Comparison of ENCODE assay signal across 8 mouse cellular contexts in genomic region chr3:69598261-69599165, GRCm38 (mm10). TPM values are rescaled to one million over a fixed set of nuclear protein-coding genes. Genes with fewer than 3 reads are reported as not detected.
DNase-seq lines count a peak whose midpoint lies in the region; ATAC-seq and TF ChIP-seq lines count a peak whose summit lies in the region.

TSS of gene B3galnt1 (minus strand) at chr3:69598960.

- peaks cover 15% of the 10 kb centered on the region for H3K4me1 ChIP-seq in forebrain, postnatal 0 days (ENCODE audit: insufficient read depth)
- H3K4me1 ChIP-seq in lung, adult 2 months (ENCODE audit: control insufficient read depth, insufficient read depth, low read length) = no peaks in the 10 kb centered on the region; the same call in 1 of the 2 replicates

- peak; percentile 80 for DNase-seq in MN1 (ENCODE audit: low spot score)
- peak; percentile 58 for DNase-seq in cerebellum, adult 11-12 months
- peak; percentile 90 for DNase-seq in forebrain, postnatal 0 days
- DNase-seq in heart, postnatal 25 days (ENCODE audit: low spot score) = peak; percentile 20
- DNase-seq in layer of hippocampus, adult 2 months (ENCODE audit: low spot score in 2 of 2) = peak; percentile 41 to 52
- peak; percentile 40 for DNase-seq in lung, adult 2 months
- DNase-seq in ovary, adult 18-20 months (ENCODE audit: low spot score) = peak; percentile 47
- peak; percentile 76 for DNase-seq in yolk sac, embryonic 10.5 days (ENCODE audit: low spot score)

- H3K36me3 ChIP-seq in forebrain, postnatal 0 days (ENCODE audit: insufficient read depth) = peaks cover 5% of the 10 kb centered on the region; the same call in 1 of the 2 replicates

- intact Hi-C loops in heart, postnatal 25 days (cut with DNase I) = no loop called here

- peak within 1 kb of the TSS; percentile 84 for H3K27ac ChIP-seq in forebrain, postnatal 0 days (ENCODE audit: low read depth, low read length)
- H3K27ac ChIP-seq in layer of hippocampus, adult 2 months = peak within 1 kb of the TSS; percentile 94

- peak; percentile 51 for TF ChIP-seq CTCF in forebrain, postnatal 0 days (IDR thresholded peaks at IDR 0.05; ENCODE audit: low read depth)
- peak; percentile 60 for TF ChIP-seq CTCF in layer of hippocampus, adult 2 months (conservative IDR thresholded peaks at IDR 0.05)
- TF ChIP-seq CTCF in lung, adult 2 months (IDR thresholded peaks at IDR 0.05; ENCODE audit: insufficient read depth, low read length) = no peak

- H3K4me3 ChIP-seq in forebrain, postnatal 0 days (ENCODE audit: low read depth, low read length) = peak within 1 kb of the TSS; percentile 79
- peak within 1 kb of the TSS; percentile 88 for H3K4me3 ChIP-seq in layer of hippocampus, adult 2 months
- peak within 1 kb of the TSS; percentile 48 for H3K4me3 ChIP-seq in lung, adult 2 months (replicated peaks; ENCODE audit: extremely low read depth, low read depth, low read length)

- no peaks in the 10 kb centered on the region for H3K9me3 ChIP-seq in forebrain, postnatal 0 days (ENCODE audit: low read length)

- no peaks in the 10 kb centered on the region for H3K27me3 ChIP-seq in forebrain, postnatal 0 days (ENCODE audit: insufficient read depth, low read length)

- H3K4me2 ChIP-seq in forebrain, postnatal 0 days (ENCODE audit: low read depth) = peak within 1 kb of the TSS; percentile 66

- 2% methylated on average over 96 of the region's 99 CpGs for WGBS in forebrain, postnatal 0 days
- WGBS in lung, adult 2 months = 2% methylated on average over 97 of the region's 99 CpGs

- TF ChIP-seq POLR2A in lung, adult 2 months (IDR thresholded peaks at IDR 0.05; ENCODE audit: borderline replicate concordance, extremely low read depth, low read depth, low read length) = no peak

- ATAC-seq in forebrain, postnatal 0 days = peak; percentile 90

- H3K9ac ChIP-seq in forebrain, postnatal 0 days = peak within 1 kb of the TSS; percentile 92

RNA-seq across cellular contexts. Expression of gene B3galnt1, which starts in this region (rescaled TPM):
- total RNA-seq in forebrain, postnatal 0 days (2014; rRNA removed) = 80.0 and 85.5 TPM in 2 replicates
- 79.4 and 99.4 TPM in 2 replicates for polyA plus RNA-seq in forebrain, postnatal 0 days (2015; fragmentation: Nextera tagmentation; extraction: Ambion mirVana)
- total RNA-seq in heart, postnatal 25 days (2021) = 1 to 10 TPM; 1.9 to 2.1 TPM
- 10 to 100 TPM; 42.0 to 43.9 TPM for total RNA-seq in layer of hippocampus, adult 2 months (2021)
- polyA plus RNA-seq in lung, adult 2 months (2012; rRNA removed) = 4.7 and 5.4 TPM in 2 replicates

Comparison
In these comparisons a context has a peak if more than half of its experiments do, and no peak if none do; other contexts are left out.
1. Peak in every context shown above with its lines: DNase-seq, ATAC-seq, H3K4me3 ChIP-seq and H3K27ac ChIP-seq.
2. RNA of gene B3galnt1 (total RNA-seq): 80.0 to 85.5 TPM in forebrain, postnatal 0 days and 42.0 to 43.9 TPM in layer of hippocampus, adult 2 months; 1.9 to 2.1 TPM in heart, postnatal 25 days; every median in the first group is over 10 times any median in the second.
3. RNA of gene B3galnt1 (polyA plus RNA-seq): 79.4 to 99.4 TPM in forebrain, postnatal 0 days; 4.7 to 5.4 TPM in lung, adult 2 months; every median in the first group is over 10 times any median in the second.
4. DNase-seq: peak in every context shown above with its lines; median percentile 90 in forebrain, postnatal 0 days; 80 in MN1; 76 in yolk sac, embryonic 10.5 days; 58 in cerebellum, adult 11-12 months; 47 in ovary, adult 18-20 months; 46 in layer of hippocampus, adult 2 months; 40 in lung, adult 2 months; 20 in heart, postnatal 25 days.